Mouse (Mus musculus): ENCODE measurements around the gene Spp2. TPM values are rescaled to one million over a fixed set of nuclear protein-coding genes. Genes with fewer than 3 reads are reported as not detected.

The Spp2 gene
- polyA plus RNA-seq (2012; rRNA removed) = 173 and 191 TPM in 2 replicates

GRCm38 (mm10) chr1:88406807-88407198 lies at the start of gene Spp2:
Spp2 (plus strand) TSS chr1:88406961.

Other genes starting within 250 kb of the Spp2 start
- 0.03 and 0.08 TPM in 2 replicates for gene Ugt1a5, start 240.9 kb upstream of the Spp2 start, polyA plus RNA-seq (2012; rRNA removed)
- 0.01 TPM in 1 of 2 replicates, not detected in the other for gene Ugt1a2, start 206.4 kb upstream of the Spp2 start, polyA plus RNA-seq (2012; rRNA removed)
- gene Dnajb3, start 201.2 kb upstream of the Spp2 start, polyA plus RNA-seq (2012; rRNA removed) = 5.6 and 7.1 TPM in 2 replicates
- gene Ugt1a1, start 195.0 kb upstream of the Spp2 start, polyA plus RNA-seq (2012; rRNA removed) = 0.18 and 0.36 TPM in 2 replicates
- 0.02 and 0.03 TPM in 2 replicates for gene Mroh2a, start 180.0 kb upstream of the Spp2 start, polyA plus RNA-seq (2012; rRNA removed)
- 53.8 and 67.7 TPM in 2 replicates for gene Hjurp, start 129.3 kb upstream of the Spp2 start, polyA plus RNA-seq (2012; rRNA removed)
- gene Trpm8, start 129.3 kb upstream of the Spp2 start, polyA plus RNA-seq (2012; rRNA removed) = not detected in 2 replicates
- 0.08 and 0.10 TPM in 2 replicates for gene Glrp1, start 103.1 kb downstream of the Spp2 start, polyA plus RNA-seq (2012; rRNA removed)

Data from liver, embryonic 14 days (tissue).